Mouse (Mus musculus) liver, adult 2 months (tissue): Measurements from ENCODE around the gene Ccr7. TPM values are rescaled to one million over a fixed set of nuclear protein-coding genes. Genes with fewer than 3 reads are reported as not detected.
A peak's percentile ranks its signal among the peaks of the same experiment; 100 is the strongest.

Experiments used
- DNase-seq: peaks from one replicate; pipeline ENCODE4 v3.0.0-alpha.2; 2011; ENCODE audit warnings: low read depth, low spot score; ENCODE audit errors: extremely low read depth
- H3K27ac ChIP-seq: fragments of 200-500 bp; replicated peaks from 2 replicates; pipeline ENCODE4 v1.5.1; 2012; ENCODE audit warnings: low read depth, mild to moderate bottlenecking, control low read depth, inconsistent platforms, low read length; ENCODE audit not compliant: insufficient read depth
- H3K27me3 ChIP-seq: fragments of 200-500 bp; 2 replicates; pipeline ENCODE4 v1.6.1; 2012; ENCODE audit warnings: mild to moderate bottlenecking, moderate library complexity, low read length, inconsistent platforms; ENCODE audit not compliant: control insufficient read depth, insufficient read depth
- H3K36me3 ChIP-seq: fragments of 200-500 bp; 2 replicates; pipeline ENCODE4 v1.6.1; 2012; ENCODE audit warnings: low read length, inconsistent platforms; ENCODE audit not compliant: control insufficient read depth, insufficient read depth
- H3K4me1 ChIP-seq: fragments of 200-500 bp; 2 replicates; pipeline ENCODE4 v1.6.1; 2011; ENCODE audit warnings: low read length; ENCODE audit not compliant: control insufficient read depth, insufficient read depth
- H3K4me3 ChIP-seq: fragments of 200-500 bp; 2 replicates; pipeline ENCODE4 v1.5.1; 2011; ENCODE audit warnings: low read depth, mild to moderate bottlenecking, control low read depth, low read length, moderate library complexity; ENCODE audit not compliant: insufficient read depth
- H3K79me2 ChIP-seq: fragments of 200-500 bp; 2 replicates; pipeline ENCODE4 v1.6.1; 2012; ENCODE audit warnings: inconsistent platforms, mild to moderate bottlenecking, low read length, moderate library complexity; ENCODE audit not compliant: control insufficient read depth, insufficient read depth
- H3K9ac ChIP-seq: fragments of 200-500 bp; 2 replicates; pipeline ENCODE4 v1.6.1; 2012; ENCODE audit warnings: low read depth, mild to moderate bottlenecking, control low read depth, inconsistent platforms, low read length
- CTCF ChIP-seq: fragments of 200-500 bp; IDR thresholded peaks from 2 replicates; pipeline ENCODE4 v1.5.1; 2011; ENCODE audit warnings: low read depth, low read length, control low read depth
- POLR2A ChIP-seq: fragments of 200-500 bp; IDR thresholded peaks from 2 replicates; pipeline ENCODE4 v1.6.1; 2011; ENCODE audit warnings: low read length, control low read depth; ENCODE audit not compliant: insufficient read depth; ENCODE audit errors: extremely low read depth
- WGBS: fragments of 180-500 bp; shearing (Covaris S2); methylation state at CpG from one replicate; pipeline ENCODE4 v1.1.7; 2018; 5-methylcytosine and 5-hydroxymethylcytosine counted together
- polyA plus RNA-seq: library from polyadenylated mRNA; depleted of rRNA; stranded (reverse); fragments of >200 nt; gene quantifications from 2 replicates; pipeline ENCODE4 v1.2.3, GENCODE M21; 2012
- total RNA-seq: library from RNA; depleted of rRNA; stranded (reverse); fragments of >200 nt; gene quantifications from 2 replicates; pipeline ENCODE4 v1.2.3, GENCODE M21; 2014

Ccr7 gene
- total and polyA plus RNA-seq, 2 experiments, result 0.55 to 1.5 TPM

DNA sequence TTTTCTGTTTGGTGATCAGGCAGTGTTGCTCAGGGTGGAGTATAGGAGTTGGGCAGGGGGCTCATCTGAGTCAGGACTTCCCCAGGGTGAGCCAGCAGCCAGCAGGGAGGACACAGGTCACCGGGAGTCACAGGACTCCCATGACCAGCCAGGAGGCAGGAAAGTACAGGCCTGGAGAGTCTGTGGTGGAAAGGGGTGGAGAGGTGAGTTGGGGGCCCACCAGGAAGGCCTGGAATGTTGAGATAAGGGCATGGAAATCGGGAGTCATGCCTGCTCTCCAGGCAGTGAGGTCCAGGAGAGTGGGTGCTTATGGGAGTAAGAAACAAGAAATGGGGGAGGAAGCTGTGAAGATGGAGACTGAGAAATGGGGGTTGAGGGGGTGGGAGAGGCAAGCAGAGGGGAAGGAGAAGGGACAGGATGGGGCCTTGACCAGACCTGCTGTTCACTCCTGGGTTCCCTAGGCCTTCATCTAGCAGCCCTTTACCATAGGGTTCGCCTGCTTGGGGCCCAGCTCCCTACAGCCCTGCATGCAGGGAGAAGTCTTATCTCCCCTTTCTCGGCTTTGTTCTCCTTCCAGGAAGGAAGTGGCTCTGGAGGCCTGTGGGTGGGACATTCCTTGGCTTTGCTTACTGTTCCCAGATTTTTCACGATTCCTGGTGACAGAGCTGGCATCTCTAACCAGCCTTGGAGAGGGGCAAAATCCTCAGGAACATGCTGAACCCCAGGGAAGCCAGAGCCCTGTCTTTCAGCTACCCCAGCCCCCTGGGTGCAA is 28.2 kb downstream of the Ccr7 start:
- no peak overlapping the region for H3K9ac ChIP-seq
- H3K79me2 ChIP-seq, result no peaks in the 10 kb centered on the region
- H3K4me1 ChIP-seq, result no peaks in the 10 kb centered on the region
- TF ChIP-seq POLR2A (no peak), CTCF (no peak)
- no peak overlapping the region for H3K4me3 ChIP-seq
- no peak for DNase-seq
- no peaks in the 10 kb centered on the region for H3K27me3 ChIP-seq
- H3K27ac ChIP-seq, result peak overlapping the region; percentile 32; the same call in 1 of the 2 replicates
- H3K36me3 ChIP-seq, result no peaks in the 10 kb centered on the region
- WGBS, result 66% methylated on average over 5 of the region's 5 CpGs

DNA sequence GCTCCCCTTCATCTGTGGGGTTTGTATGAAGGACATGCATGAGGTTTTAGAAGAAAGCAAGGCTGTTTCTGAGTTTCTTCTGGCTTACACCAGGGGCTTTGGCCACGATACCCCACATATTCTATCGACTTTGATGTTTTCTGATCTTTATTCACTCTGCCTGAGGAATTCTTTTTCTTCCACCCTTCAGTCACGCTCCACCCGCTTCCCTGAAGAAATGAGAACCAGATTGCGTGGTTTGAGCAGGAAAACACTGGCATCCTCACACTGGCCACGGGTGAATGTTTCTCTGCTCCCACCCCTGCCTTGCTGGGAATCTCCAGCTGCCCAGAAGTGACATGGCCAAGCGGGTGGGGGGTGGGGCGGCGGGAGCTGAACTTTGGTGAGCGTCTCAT is 30.2 kb downstream of the Ccr7 start:
- TF ChIP-seq CTCF (no peak), POLR2A (no peak)

DNA sequence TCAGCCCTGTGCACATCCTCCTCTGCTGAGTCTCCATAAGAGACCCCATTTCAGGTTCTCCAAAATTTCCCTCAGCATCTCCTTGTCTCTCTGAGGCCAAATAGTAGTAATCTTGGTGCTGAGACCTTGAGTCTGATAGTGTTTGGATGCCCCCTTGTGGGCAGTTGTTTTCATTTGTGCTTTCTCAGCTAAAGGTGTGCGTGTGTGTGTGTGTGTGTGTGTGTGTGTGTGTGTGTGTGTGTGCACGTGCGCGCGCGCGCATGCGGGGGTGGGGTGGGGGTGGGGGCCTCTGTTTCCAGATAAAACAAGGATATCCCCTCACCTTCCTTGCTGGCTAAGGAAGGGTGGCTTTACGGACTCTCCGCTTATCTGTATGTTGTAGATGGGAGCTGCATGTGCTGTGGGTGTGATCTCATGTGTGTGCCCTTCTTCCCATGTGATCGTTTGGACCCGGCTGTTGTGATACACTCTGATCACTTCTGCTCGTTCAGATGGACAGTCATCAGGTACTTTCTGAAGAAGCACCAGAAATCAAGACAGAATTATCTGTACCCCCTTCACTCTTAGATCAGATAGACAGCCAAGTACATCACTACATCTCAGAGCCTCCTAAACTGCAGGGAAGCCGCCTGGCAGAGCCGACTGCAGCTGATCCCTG is 30.8 kb downstream of the Ccr7 start:
- no peak overlapping the region for H3K9ac ChIP-seq
- H3K4me1 ChIP-seq, result no peaks in the 10 kb centered on the region
- peak; percentile 63 for DNase-seq
- WGBS, result 38% methylated on average over 15 of the region's 15 CpGs
- H3K4me3 ChIP-seq, result no peak overlapping the region
- H3K27me3 ChIP-seq, result no peaks in the 10 kb centered on the region
- H3K27ac ChIP-seq, result no peak overlapping the region
- TF ChIP-seq POLR2A (no peak), CTCF (peak; percentile 26; the same call in 1 of the 2 replicates)
- H3K36me3 ChIP-seq, result no peaks in the 10 kb centered on the region
- no peaks in the 10 kb centered on the region for H3K79me2 ChIP-seq

More for the DNA sequence above, 30.2 kb downstream of the Ccr7 start:
- no peaks in the 10 kb centered on the region for H3K36me3 ChIP-seq
- no peaks in the 10 kb centered on the region for H3K79me2 ChIP-seq
- no peak overlapping the region for H3K27ac ChIP-seq
- WGBS, result 79% methylated on average over 10 of the region's 10 CpGs
- H3K4me3 ChIP-seq, result no peak overlapping the region
- no peak overlapping the region for H3K9ac ChIP-seq
- no peak for DNase-seq
- H3K4me1 ChIP-seq, result no peaks in the 10 kb centered on the region
- no peaks in the 10 kb centered on the region for H3K27me3 ChIP-seq

DNA sequence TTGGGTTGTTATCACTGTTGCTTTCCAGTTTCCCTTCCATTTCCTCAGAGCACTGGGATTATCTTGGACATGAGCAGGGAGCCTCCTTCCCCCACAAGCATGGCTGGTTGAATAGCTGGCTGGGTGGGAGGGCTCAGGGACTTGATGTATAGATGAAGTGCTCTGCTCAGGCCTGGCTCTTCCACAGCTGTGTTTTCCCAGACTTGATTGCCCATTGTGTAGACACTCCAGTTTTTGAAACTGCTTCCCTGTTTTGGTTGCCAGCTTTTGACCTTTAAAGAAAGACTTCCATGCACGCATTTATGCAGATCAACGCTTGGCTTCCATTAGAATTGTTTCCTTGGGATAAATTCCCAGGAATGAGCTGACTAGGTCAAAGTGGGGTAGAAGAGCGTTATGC is 32.2 kb downstream of the Ccr7 start:
- Histone ChIP-seq H3K27me3 (no peaks in the 10 kb centered on the region), H3K27ac (no peak overlapping the region), H3K79me2 (no peaks in the 10 kb centered on the region), H3K9ac (no peak overlapping the region), H3K36me3 (no peaks in the 10 kb centered on the region), H3K4me3 (no peak overlapping the region), H3K4me1 (no peaks in the 10 kb centered on the region)
- DNase-seq, result no peak
- WGBS, result 89% methylated on average over 3 of the region's 3 CpGs
- no peak for TF ChIP-seq CTCF
- no peak for TF ChIP-seq POLR2A

DNA sequence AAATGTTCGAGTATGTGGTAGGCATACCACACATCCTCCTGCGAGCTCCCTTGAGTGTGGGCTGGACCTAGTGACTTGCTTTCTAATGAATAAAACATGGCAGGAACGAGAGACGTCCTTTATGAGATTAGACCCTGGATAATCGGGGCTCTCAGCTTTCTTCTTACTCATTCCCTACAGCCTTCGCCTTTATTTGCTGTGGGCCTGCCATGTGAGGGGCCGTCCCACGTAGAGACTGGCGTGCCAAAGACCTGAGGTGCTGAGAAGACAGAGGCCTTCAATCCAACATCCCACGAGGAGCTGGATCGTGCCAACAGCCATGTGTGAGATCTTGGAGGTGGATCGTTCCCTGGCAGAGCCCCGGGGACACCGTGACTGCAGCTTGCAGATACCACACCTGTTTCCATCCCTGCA is 33.7 kb downstream of the Ccr7 start:
- no peaks in the 10 kb centered on the region for H3K36me3 ChIP-seq
- WGBS, result 90% methylated on average over 14 of the region's 14 CpGs
- no peak for DNase-seq
- H3K9ac ChIP-seq, result no peak overlapping the region
- TF ChIP-seq CTCF (no peak), POLR2A (no peak)
- no peaks in the 10 kb centered on the region for H3K27me3 ChIP-seq
- no peaks in the 10 kb centered on the region for H3K79me2 ChIP-seq
- no peaks in the 10 kb centered on the region for H3K4me1 ChIP-seq
- H3K27ac ChIP-seq, result no peak overlapping the region
- H3K4me3 ChIP-seq, result no peak overlapping the region
